ENCODE assay signal across 8 mouse cellular contexts in the genomic region with DNA sequence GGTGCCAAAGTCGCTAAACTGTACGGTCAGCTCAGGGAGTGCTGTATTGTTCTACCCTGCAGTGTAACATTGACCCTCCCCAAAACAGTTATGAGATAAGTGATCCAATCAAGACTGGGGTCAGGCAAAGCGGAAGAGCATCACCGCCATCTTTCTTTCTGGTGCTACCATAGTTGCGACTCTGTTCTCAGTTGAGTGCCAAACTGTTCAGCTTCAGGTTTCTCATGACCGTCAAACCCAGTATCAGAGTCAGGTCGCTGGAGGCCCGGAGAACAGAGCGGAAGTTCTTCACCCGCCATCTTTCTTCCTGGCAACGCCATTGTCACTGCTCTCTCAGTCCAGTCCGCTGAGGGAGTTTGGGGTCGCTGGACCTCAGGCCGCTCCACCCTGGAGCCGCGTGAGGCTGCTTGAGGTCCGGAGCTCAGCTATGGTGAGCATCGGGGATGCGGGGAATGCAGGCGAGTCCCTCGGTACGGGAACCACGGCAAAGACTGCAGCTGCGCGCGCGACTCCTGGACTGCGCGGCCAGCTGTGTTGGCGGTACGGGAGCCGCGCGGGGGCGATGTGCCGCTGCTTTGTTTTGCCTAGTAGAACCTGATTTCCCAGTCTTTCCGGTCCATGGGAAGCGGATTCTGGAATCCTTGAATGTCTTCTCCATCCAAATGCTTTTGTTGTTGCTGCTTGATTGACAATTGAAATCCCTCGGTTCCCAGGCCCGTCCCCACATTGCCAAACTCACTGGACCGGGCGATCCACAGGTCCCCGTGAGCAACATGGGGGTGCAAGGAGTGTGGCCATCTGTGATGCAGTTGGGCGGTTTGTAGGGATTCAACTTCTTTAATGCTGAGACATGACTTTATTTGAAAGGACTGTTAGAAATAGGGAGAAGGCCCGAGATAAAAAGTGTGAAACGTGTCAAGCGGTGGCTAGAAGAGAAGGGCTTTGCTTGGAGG. TPM values are rescaled to one million over a fixed set of nuclear protein-coding genes. Genes with fewer than 3 reads are reported as not detected.
DNase-seq lines count a peak whose midpoint lies in the region; ATAC-seq and TF ChIP-seq lines count a peak whose summit lies in the region.

A gene (plus strand): TSS at position 300 of the 953 bp plus-strand sequence.
A gene (plus strand): TSS at position 327 of the 953 bp plus-strand sequence.

- H3K4me1 ChIP-seq in G1E (ENCODE audit: insufficient read depth, low read depth, low read length): peaks cover 5% of the 10 kb centered on the region
- H3K4me1 ChIP-seq in forebrain, embryonic 16.5 days (replicated peaks; ENCODE audit: control insufficient read depth, insufficient read depth, low read length): peaks cover 4% of the 10 kb centered on the region; the same call in 1 of the 2 replicates
- H3K4me1 ChIP-seq in lung, embryonic 14.5 days (ENCODE audit: insufficient read depth): no peaks in the 10 kb centered on the region

- peak; percentile 33 for DNase-seq in G1E (ENCODE audit: low spot score)
- DNase-seq in cerebellum, adult 18-20 months: peak; percentile 90 to 91
- peak; percentile 88 to 93 for DNase-seq in heart, postnatal 36 days
- peak; percentile 82 to 89 for DNase-seq in layer of hippocampus, adult 2 months (ENCODE audit: low spot score in 2 of 2)
- peak; percentile 92 for DNase-seq in lung, embryonic 14.5 days
- peak; percentile 79 for DNase-seq in ovary, adult 18-20 months (ENCODE audit: low spot score)
- DNase-seq in thymus, postnatal 0 days (ENCODE audit: low spot score): peak; percentile 89

- no peaks in the 10 kb centered on the region for H3K27me3 ChIP-seq in G1E (ENCODE audit: insufficient read depth, low read length)
- no peaks in the 10 kb centered on the region for H3K27me3 ChIP-seq in forebrain, embryonic 16.5 days (replicated peaks; ENCODE audit: control insufficient read depth, insufficient read depth, low read length)
- no peaks in the 10 kb centered on the region for H3K27me3 ChIP-seq in lung, embryonic 14.5 days (ENCODE audit: insufficient read depth, low read length)

- 3% methylated on average over 47 of the region's 47 CpGs for WGBS in forebrain, embryonic 16.5 days
- 4% methylated on average over 47 of the region's 47 CpGs for WGBS in lung, embryonic 14.5 days

- peak within 1 kb of the TSS; percentile 94 for H3K9ac ChIP-seq in forebrain, embryonic 16.5 days (replicated peaks; ENCODE audit: low read depth, low read length)
- peak within 1 kb of the TSS; percentile 93 for H3K9ac ChIP-seq in lung, embryonic 14.5 days

- no peak for TF ChIP-seq CTCF in G1E (IDR thresholded peaks at IDR 0.05; ENCODE audit: low read depth, low read length)
- TF ChIP-seq CTCF in layer of hippocampus, adult 2 months (conservative IDR thresholded peaks at IDR 0.05): peak; percentile 72
- peak; percentile 74 for TF ChIP-seq CTCF in lung, embryonic 14.5 days (IDR thresholded peaks at IDR 0.05; ENCODE audit: low read depth)

- peak; percentile 75 for ATAC-seq in G1E (ENCODE audit: extremely low read depth, insufficient number of reproducible peaks, low FRiP score, poor library complexity, severe bottlenecking)
- peak; percentile 97 for ATAC-seq in forebrain, embryonic 16.5 days
- peak; percentile 96 for ATAC-seq in lung, embryonic 14.5 days (ENCODE audit: insufficient read depth)

- H3K4me3 ChIP-seq in G1E (ENCODE audit: low read depth, low read length): peak within 1 kb of the TSS; percentile 77
- H3K4me3 ChIP-seq in forebrain, embryonic 16.5 days (replicated peaks; ENCODE audit: low read length): peak within 1 kb of the TSS; percentile 88
- H3K4me3 ChIP-seq in layer of hippocampus, adult 2 months: peak within 1 kb of the TSS; percentile 87
- H3K4me3 ChIP-seq in lung, embryonic 14.5 days (ENCODE audit: low read depth, low read length): peak within 1 kb of the TSS; percentile 67

- H3K9me3 ChIP-seq in G1E (replicated peaks): peaks cover 6% of the 10 kb centered on the region
- H3K9me3 ChIP-seq in forebrain, embryonic 16.5 days (ENCODE audit: control insufficient read depth, low read length): no peaks in the 10 kb centered on the region
- no peaks in the 10 kb centered on the region for H3K9me3 ChIP-seq in lung, embryonic 14.5 days (ENCODE audit: low read depth, low read length)

- H3K4me2 ChIP-seq in forebrain, embryonic 16.5 days (ENCODE audit: low read length): peak within 1 kb of the TSS; percentile 49
- H3K4me2 ChIP-seq in lung, embryonic 14.5 days: peak within 1 kb of the TSS; percentile 73

- H3K27ac ChIP-seq in forebrain, embryonic 16.5 days (ENCODE audit: low read length): peak within 1 kb of the TSS; percentile 99
- H3K27ac ChIP-seq in layer of hippocampus, adult 2 months: peak within 1 kb of the TSS; percentile 100
- H3K27ac ChIP-seq in lung, embryonic 14.5 days (ENCODE audit: low read depth): peak within 1 kb of the TSS; percentile 97

- intact Hi-C loops in heart, postnatal 36 days (cut with DNase I): loop anchor here (1.0 to 5.0 kb wide), 4 partner anchors 14 to 254 kb away; a partner anchor contains a TSS

- H3K36me3 ChIP-seq in G1E (replicated peaks): no peaks in the 10 kb centered on the region
- peaks cover 2% of the 10 kb centered on the region for H3K36me3 ChIP-seq in forebrain, embryonic 16.5 days (ENCODE audit: control insufficient read depth, insufficient read depth)
- peaks cover 3% of the 10 kb centered on the region; the same call in 1 of the 2 replicates for H3K36me3 ChIP-seq in lung, embryonic 14.5 days (ENCODE audit: insufficient read depth)

RNA-seq across cellular contexts. Expression of the first gene that starts in this region (rescaled TPM):
- total RNA-seq in G1E (2014; fragmentation: Nextera tagmentation): 7.0 and 9.2 TPM in 2 replicates
- 5.4 and 6.8 TPM in 2 replicates for total RNA-seq in G1E (2017)
- 0.47 and 0.62 TPM in 2 replicates for polyA plus RNA-seq in G1E (2012)
- polyA plus RNA-seq in forebrain, embryonic 16.5 days (2015; fragmentation: Nextera tagmentation; extraction: Ambion mirVana): 21.2 and 22.9 TPM in 2 replicates
- total RNA-seq in heart, postnatal 36 days (2021): 1 to 10 TPM; 2.4 to 5.5 TPM
- total RNA-seq in layer of hippocampus, adult 2 months (2021): 10 to 100 TPM; 13.0 to 20.6 TPM
- 5.2 and 5.4 TPM in 2 replicates for polyA plus RNA-seq in lung, embryonic 14.5 days (2014; fragmentation: Nextera tagmentation; extraction: Ambion mirVana)
- polyA plus RNA-seq in thymus, postnatal 0 days (2015; fragmentation: Nextera tagmentation; extraction: Ambion mirVana): 4.9 and 5.1 TPM in 2 replicates

RNA-seq across cellular contexts. Expression of the second gene that starts in this region (rescaled TPM):
- total RNA-seq in G1E (2014; fragmentation: Nextera tagmentation) (39.4 and 45.1 TPM in 2 replicates), G1E (2017) (28.1 and 31.7 TPM in 2 replicates)
- 1.8 and 3.0 TPM in 2 replicates for polyA plus RNA-seq in G1E (2012)
- 31.8 and 33.5 TPM in 2 replicates for polyA plus RNA-seq in forebrain, embryonic 16.5 days (2015; fragmentation: Nextera tagmentation; extraction: Ambion mirVana)
- total RNA-seq in heart, postnatal 36 days (2021): 10 to 100 TPM; 25.1 to 25.2 TPM
- total RNA-seq in layer of hippocampus, adult 2 months (2021): 10 to 100 TPM; 26.5 to 26.6 TPM
- 25.3 and 25.9 TPM in 2 replicates for polyA plus RNA-seq in lung, embryonic 14.5 days (2014; fragmentation: Nextera tagmentation; extraction: Ambion mirVana)
- 13.0 and 17.0 TPM in 2 replicates for polyA plus RNA-seq in thymus, postnatal 0 days (2015; fragmentation: Nextera tagmentation; extraction: Ambion mirVana)

Comparison
In these comparisons a context has a peak if more than half of its experiments do, and no peak if none do; other contexts are left out.
1. Peak in every context shown above with its lines: DNase-seq, ATAC-seq, H3K4me3 ChIP-seq and H3K27ac ChIP-seq.
2. DNase-seq: peak in every context shown above with its lines; median percentile 92 in lung, embryonic 14.5 days; 90 in cerebellum, adult 18-20 months; 90 in heart, postnatal 36 days; 89 in thymus, postnatal 0 days; 86 in layer of hippocampus, adult 2 months; 79 in ovary, adult 18-20 months; 33 in G1E.